Mouse (Mus musculus) lung, embryonic 14.5 days (tissue): ENCODE measurements around the gene Nipsnap1. TPM values are rescaled to one million over a fixed set of nuclear protein-coding genes. Genes with fewer than 3 reads are reported as not detected.

ENCODE experiments used
- ATAC-seq: fragments of 200-750 bp; cut with Nextera tagmentation; 2 replicates; pipeline ENCODE4 v1.8.0; 2017; ENCODE audit warnings: mild to moderate bottlenecking, moderate TSS enrichment, moderate library complexity; ENCODE audit not compliant: insufficient read depth
- DNase-seq: peaks from one replicate; pipeline ENCODE4 v3.0.0-alpha.2; 2015
- H3K27ac ChIP-seq: fragments of 300-500 bp; sonication (generic); 2 replicates; pipeline ENCODE4 v1.5.1; 2014; ENCODE audit warnings: low read depth, mild to moderate bottlenecking, moderate library complexity
- H3K27me3 ChIP-seq: fragments of 300-500 bp; sonication (generic); 2 replicates; pipeline ENCODE4 v1.6.1; 2014; ENCODE audit warnings: low read length, control low read depth; ENCODE audit not compliant: insufficient read depth
- H3K36me3 ChIP-seq: fragments of 300-500 bp; sonication (generic); 2 replicates; pipeline ENCODE4 v1.6.1; 2014; ENCODE audit warnings: control low read depth; ENCODE audit not compliant: insufficient read depth
- H3K4me1 ChIP-seq: fragments of 300-500 bp; sonication (generic); 2 replicates; pipeline ENCODE4 v1.6.1; 2014; ENCODE audit warnings: antibody characterized with exemption, control low read depth; ENCODE audit not compliant: insufficient read depth
- H3K4me2 ChIP-seq: fragments of 300-500 bp; sonication (generic); 2 replicates; pipeline ENCODE4 v1.6.1; 2014; ENCODE audit warnings: mild to moderate bottlenecking
- H3K4me3 ChIP-seq: fragments of 300-500 bp; sonication (generic); 2 replicates; pipeline ENCODE4 v1.5.1; 2014; ENCODE audit warnings: low read depth, low read length
- H3K9ac ChIP-seq: fragments of 300-500 bp; sonication (generic); 2 replicates; pipeline ENCODE4 v1.6.1; 2014
- H3K9me3 ChIP-seq: fragments of 300-500 bp; sonication (generic); 2 replicates; pipeline ENCODE4 v1.6.1; 2016; ENCODE audit warnings: low read depth, low read length, control low read depth
- CTCF ChIP-seq: IDR thresholded peaks from 2 replicates; pipeline ENCODE4 v1.5.1; 2016; ENCODE audit warnings: antibody characterized with exemption, low read depth
- WGBS: fragments of 180-500 bp; shearing (Covaris S2); extraction: QIAGEN DNeasy Blood & Tissue Kit; methylation state at CpG from one replicate; pipeline ENCODE4 v1.1.7; 2014; 5-methylcytosine and 5-hydroxymethylcytosine counted together
- polyA plus RNA-seq: library from polyadenylated mRNA; unstranded; fragments of >200 nt; fragmentation: Nextera tagmentation; extraction: Ambion mirVana; gene quantifications from 2 replicates; pipeline ENCODE4 v1.2.1, GENCODE M21; 2014

The Nipsnap1 gene
- polyA plus RNA-seq, 1 experiment from 2014 or later = 32.0 TPM

DNA sequence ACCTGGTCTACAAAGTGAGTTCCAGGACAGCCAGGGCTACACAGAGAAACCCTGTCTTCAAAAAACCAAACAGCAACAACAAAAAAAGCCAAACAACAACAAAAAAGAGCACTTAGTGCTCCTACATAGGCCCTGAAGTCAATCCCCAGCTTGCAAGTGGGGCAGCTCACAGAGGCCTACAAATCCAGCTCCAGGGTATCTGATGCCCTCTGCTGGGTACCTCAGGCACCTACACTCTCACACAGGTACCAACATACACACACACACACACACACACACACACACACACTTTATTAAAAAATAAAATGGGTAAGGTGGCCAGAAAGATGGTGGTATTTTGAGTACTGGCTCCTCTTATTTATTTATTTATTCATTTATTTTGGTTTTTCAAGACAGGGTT, 20.7 kb upstream of the Nipsnap1 start:
- H3K27ac ChIP-seq = no peak overlapping the region
- no peak overlapping the region for H3K4me2 ChIP-seq
- H3K27me3 ChIP-seq = no peaks in the 10 kb centered on the region
- DNase-seq = no peak
- no peaks in the 10 kb centered on the region for H3K4me1 ChIP-seq
- no peak for TF ChIP-seq CTCF
- no peaks in the 10 kb centered on the region for H3K9me3 ChIP-seq
- no peak overlapping the region for H3K4me3 ChIP-seq
- no peak for ATAC-seq
- H3K36me3 ChIP-seq = no peaks in the 10 kb centered on the region
- no peak overlapping the region for H3K9ac ChIP-seq

GRCm38 (mm10) chr11:4854181-4854580, 19.6 kb upstream of the Nipsnap1 start:
- DNase-seq (no peak), ATAC-seq (no peak)
- no peaks in the 10 kb centered on the region for H3K27me3 ChIP-seq
- no peak overlapping the region for H3K4me3 ChIP-seq
- no peaks in the 10 kb centered on the region for H3K36me3 ChIP-seq
- no peaks in the 10 kb centered on the region for H3K9me3 ChIP-seq
- no peak overlapping the region for H3K9ac ChIP-seq
- H3K4me1 ChIP-seq = no peaks in the 10 kb centered on the region
- 90% methylated on average over 5 of the region's 5 CpGs for WGBS
- H3K27ac ChIP-seq = no peak overlapping the region
- no peak overlapping the region for H3K4me2 ChIP-seq
- no peak for TF ChIP-seq CTCF

- Histone ChIP-seq H3K36me3 (no peaks in the 10 kb centered on the region), H3K4me2 (no peak overlapping the region), H3K27me3 (no peaks in the 10 kb centered on the region), H3K9me3 (no peaks in the 10 kb centered on the region), H3K27ac (no peak overlapping the region), H3K9ac (no peak overlapping the region), H3K4me1 (no peaks in the 10 kb centered on the region), H3K4me3 (no peak overlapping the region)
- 45% methylated on average over 2 of the region's 2 CpGs for WGBS
- DNase-seq = no peak
- no peak for TF ChIP-seq CTCF
- ATAC-seq = no peak
Observed at GRCm38 (mm10) chr11:4858416-4858815, 15.3 kb upstream of the Nipsnap1 start.

DNA sequence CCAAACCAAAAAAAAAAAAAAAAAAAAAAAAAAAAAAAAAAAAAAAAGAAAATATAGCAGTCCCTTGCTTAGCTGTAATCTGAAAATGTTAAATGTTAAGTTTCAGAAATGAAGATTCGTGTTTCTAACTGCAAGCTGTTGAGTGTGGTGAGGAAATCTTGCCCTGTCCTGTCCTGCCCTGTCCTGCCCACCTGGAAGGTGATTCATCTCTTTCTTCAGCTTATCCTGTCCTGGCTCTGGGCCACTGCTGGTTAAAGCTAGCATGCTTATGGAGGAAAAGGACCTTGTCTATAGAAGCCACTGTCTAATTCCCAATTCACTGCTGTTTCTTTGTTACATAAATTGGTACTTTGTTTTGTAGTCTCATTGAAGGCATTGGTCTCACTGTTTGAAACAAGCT, 12.8 kb upstream of the Nipsnap1 start:
- H3K27me3 ChIP-seq = no peaks in the 10 kb centered on the region
- no peak overlapping the region for H3K4me2 ChIP-seq
- WGBS = 36% methylated on average over 1 of the region's 1 CpGs
- H3K4me1 ChIP-seq = no peaks in the 10 kb centered on the region
- no peaks in the 10 kb centered on the region for H3K36me3 ChIP-seq
- no peak overlapping the region for H3K9ac ChIP-seq
- no peaks in the 10 kb centered on the region for H3K9me3 ChIP-seq
- no peak for ATAC-seq
- no peak overlapping the region for H3K4me3 ChIP-seq
- no peak overlapping the region for H3K27ac ChIP-seq
- no peak for TF ChIP-seq CTCF
- no peak for DNase-seq

DNA sequence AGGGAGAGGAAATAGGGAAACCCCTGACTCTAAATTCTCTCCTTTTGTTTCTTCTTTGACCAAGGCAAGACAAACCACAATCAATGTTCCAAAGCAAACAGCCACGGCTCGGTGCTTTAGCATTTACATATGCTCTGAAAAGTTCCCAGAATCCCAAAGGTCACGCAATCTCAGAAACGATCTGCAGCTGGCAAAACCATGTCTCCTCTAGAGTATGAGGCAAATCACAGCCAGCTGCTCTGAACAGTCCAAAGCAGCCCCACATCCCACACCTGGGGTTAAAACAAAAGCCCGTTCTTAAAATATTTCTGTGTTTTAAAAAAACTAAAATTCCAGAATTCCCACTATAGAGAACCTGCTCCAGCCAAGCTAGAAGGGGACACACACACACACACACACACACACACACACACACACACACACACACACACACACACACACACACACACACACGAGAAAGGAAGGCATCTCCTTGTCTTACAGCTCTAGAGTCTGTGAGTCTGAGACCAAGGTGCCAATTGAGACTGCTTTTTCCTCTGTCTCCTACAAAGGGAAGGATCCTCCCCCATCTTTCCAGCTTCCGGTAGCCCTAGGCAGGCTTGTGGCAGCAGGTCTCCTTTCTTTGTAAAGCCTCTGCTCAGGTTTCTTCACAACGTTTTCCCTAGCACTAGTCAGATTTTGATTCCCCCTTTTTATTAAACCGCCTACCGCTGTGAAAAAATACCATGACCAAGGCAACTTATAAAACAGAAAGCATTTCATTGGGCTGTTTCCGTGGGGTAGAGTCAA, 11.7 kb upstream of the Nipsnap1 start:
- TF ChIP-seq CTCF = no peak
- no peak for DNase-seq
- no peaks in the 10 kb centered on the region for H3K9me3 ChIP-seq
- ATAC-seq = no peak
- no peak overlapping the region for H3K27ac ChIP-seq
- no peak overlapping the region for H3K4me3 ChIP-seq
- H3K4me1 ChIP-seq = no peaks in the 10 kb centered on the region
- H3K27me3 ChIP-seq = no peaks in the 10 kb centered on the region
- no peak overlapping the region for H3K4me2 ChIP-seq
- no peak overlapping the region for H3K9ac ChIP-seq
- H3K36me3 ChIP-seq = no peaks in the 10 kb centered on the region
- WGBS = 43% methylated on average over 11 of the region's 11 CpGs

DNA sequence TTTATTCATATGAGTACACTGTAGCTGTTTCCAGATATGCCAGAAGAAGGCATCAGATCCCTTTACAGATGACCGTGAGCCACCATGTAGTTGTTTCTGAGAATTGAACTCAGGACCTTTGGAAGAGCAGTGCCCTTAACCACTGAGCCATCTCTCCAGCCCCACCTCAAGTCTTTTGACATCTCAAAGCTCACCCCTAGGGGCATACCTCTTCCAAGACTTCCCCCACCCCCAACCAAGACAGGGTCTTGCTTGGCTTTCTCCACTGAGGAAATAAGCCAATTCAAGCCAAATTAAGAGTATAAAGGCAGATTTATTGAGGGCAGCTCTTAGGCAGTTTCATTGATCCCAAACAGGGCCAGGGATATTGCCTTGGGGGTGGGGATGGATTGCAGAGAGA, 11.0 kb upstream of the Nipsnap1 start:
- no peak overlapping the region for H3K4me2 ChIP-seq
- 93% methylated on average over 1 of the region's 1 CpGs for WGBS

GRCm38 (mm10) chr11:4865645-4866251, 8.0 kb upstream of the Nipsnap1 start:
- H3K9ac ChIP-seq = no peak overlapping the region
- DNase-seq (peak; percentile 90), ATAC-seq (no peak)
- no peak overlapping the region for H3K27ac ChIP-seq
- no peaks in the 10 kb centered on the region for H3K4me1 ChIP-seq
- no peaks in the 10 kb centered on the region for H3K27me3 ChIP-seq
- peak; percentile 81 for TF ChIP-seq CTCF
- no peak overlapping the region for H3K4me3 ChIP-seq
- no peak overlapping the region for H3K4me2 ChIP-seq
- 35% methylated on average over 10 of the region's 10 CpGs for WGBS
- no peaks in the 10 kb centered on the region for H3K36me3 ChIP-seq
- no peaks in the 10 kb centered on the region for H3K9me3 ChIP-seq

More for the DNA sequence above, 11.0 kb upstream of the Nipsnap1 start:
- no peak for DNase-seq
- no peaks in the 10 kb centered on the region for H3K36me3 ChIP-seq
- no peak for TF ChIP-seq CTCF
- no peaks in the 10 kb centered on the region for H3K9me3 ChIP-seq
- no peaks in the 10 kb centered on the region for H3K27me3 ChIP-seq
- no peak for ATAC-seq
- H3K9ac ChIP-seq = no peak overlapping the region
- H3K4me1 ChIP-seq = no peaks in the 10 kb centered on the region
- H3K27ac ChIP-seq = no peak overlapping the region
- no peak overlapping the region for H3K4me3 ChIP-seq
